Mouse (Mus musculus) left cerebral cortex, postnatal 25 days (tissue): ENCODE results near the gene Sf3a1. TPM values are rescaled to one million over a fixed set of nuclear protein-coding genes. Genes with fewer than 3 reads are reported as not detected.
"Not testable (repeated sequence)": the region's sequence is repeated elsewhere in the genome, so short reads cannot be mapped to it uniquely, and the experiment has no call there.

Source experiments
- DNase-seq, 2 experiments: peaks; one replicate each; pipeline ENCODE4 v3.0.0; 2022; ENCODE audit warnings: low spot score in 2 of 2, mixed read lengths in 1 of 2
- intact Hi-C: fragments of 180-260 bp; cut with DNase I; formaldehyde crosslinking; loops from one replicate; pipeline ENCODE4 v1.15.1; 2025
- total RNA-seq, 2 experiments: library from RNA; stranded (reverse); gene quantifications; 2 replicates each; pipeline ENCODE4 v1.2.3; 2021

Gene Sf3a1
- total RNA-seq, 2 experiments from 2014 or later = 68.6 to 73.1 TPM

GRCm38 (mm10) chr11:4182061-4182460 lies 21.9 kb downstream of the Sf3a1 start:
- no peak for DNase-seq
- intact Hi-C loops = no loop called here

- no peak for DNase-seq
- intact Hi-C loops = no loop called here
Measured at GRCm38 (mm10) chr11:4183511-4183910, 23.4 kb downstream of the Sf3a1 start.

GRCm38 (mm10) chr11:4184251-4184952 lies 24.3 kb downstream of the Sf3a1 start:
- intact Hi-C loops = no loop called here
- no peak for DNase-seq

- DNase-seq, intact Hi-C loops: not testable (repeated sequence)
Measured at GRCm38 (mm10) chr11:4185480-4185879, 25.3 kb downstream of the Sf3a1 start.

GRCm38 (mm10) chr11:4186486-4187317 lies 26.6 kb downstream of the Sf3a1 start, which contains the start of gene Tbc1d10a:
Tbc1d10a (plus strand) TSS chr11:4186789.
- peak; percentile 98 to 99 for DNase-seq
- intact Hi-C loops = loop anchor here (2.0 kb wide), 1 partner anchor 32 kb away; the partner anchor contains the start of gene Castor1

GRCm38 (mm10) chr11:4187318-4187700 lies 27.2 kb downstream of the Sf3a1 start:
- intact Hi-C loops = loop anchor here (2.0 kb wide), 1 partner anchor 31 kb away; the partner anchor contains the start of gene Castor1

GRCm38 (mm10) chr11:4189182-4189581 lies 29.0 kb downstream of the Sf3a1 start:
- DNase-seq = no peak

More at GRCm38 (mm10) chr11:4187318-4187700, 27.2 kb downstream of the Sf3a1 start:
- DNase-seq = no peak

GRCm38 (mm10) chr11:4190677-4191076 lies 30.5 kb downstream of the Sf3a1 start:
- intact Hi-C loops = no loop called here
- DNase-seq = peak in 1 of 2 experiments; percentile 34

More at GRCm38 (mm10) chr11:4189182-4189581, 29.0 kb downstream of the Sf3a1 start:
- intact Hi-C loops = no loop called here

GRCm38 (mm10) chr11:4192757-4193156 lies 32.6 kb downstream of the Sf3a1 start:
- intact Hi-C loops = no loop called here
- no peak for DNase-seq

GRCm38 (mm10) chr11:4193420-4193819 lies 33.3 kb downstream of the Sf3a1 start:
- intact Hi-C loops = no loop called here
- DNase-seq = no peak

- no peak for DNase-seq
- intact Hi-C loops = no loop called here
Measured at GRCm38 (mm10) chr11:4195597-4196031, 35.5 kb downstream of the Sf3a1 start.

GRCm38 (mm10) chr11:4196636-4197035 lies 36.5 kb downstream of the Sf3a1 start:
- intact Hi-C loops = no loop called here
- DNase-seq = no peak

GRCm38 (mm10) chr11:4197691-4198090 lies 37.5 kb downstream of the Sf3a1 start:
- DNase-seq = no peak

GRCm38 (mm10) chr11:4201981-4202700 lies 42.0 kb downstream of the Sf3a1 start:
- intact Hi-C loops = no loop called here
- no peak for DNase-seq

More at GRCm38 (mm10) chr11:4197691-4198090, 37.5 kb downstream of the Sf3a1 start:
- intact Hi-C loops = no loop called here

- intact Hi-C loops = no loop called here
- DNase-seq = no peak
Measured at GRCm38 (mm10) chr11:4202995-4203704, 43.0 kb downstream of the Sf3a1 start.

GRCm38 (mm10) chr11:4203705-4204074 lies 43.5 kb downstream of the Sf3a1 start:
- DNase-seq = no peak
- intact Hi-C loops = no loop called here

- intact Hi-C loops = no loop called here
- no peak for DNase-seq
Measured at GRCm38 (mm10) chr11:4205097-4205655, 45.0 kb downstream of the Sf3a1 start.

GRCm38 (mm10) chr11:4205951-4206350 lies 45.8 kb downstream of the Sf3a1 start:
- intact Hi-C loops = no loop called here
- no peak for DNase-seq

GRCm38 (mm10) chr11:4206563-4206962 lies 46.4 kb downstream of the Sf3a1 start:
- no peak for DNase-seq
- intact Hi-C loops = no loop called here
